Mouse (Mus musculus) lung, adult 18-20 months (tissue): ENCODE data around the gene Cdc42se1.

Source experiments
- DNase-seq, 2 experiments: peaks; one replicate each; pipeline ENCODE4 v3.0.0; 2022; ENCODE audit warnings: mixed read lengths in 2 of 2

Gene Cdc42se1

GRCm38 (mm10) chr3:95256931-95257330 lies 28.4 kb downstream of the Cdc42se1 start:
- DNase-seq, result no peak

- no peak for DNase-seq
These were observed 33.4 kb downstream of the Cdc42se1 start for GRCm38 (mm10) chr3:95261975-95262374.

GRCm38 (mm10) chr3:95263089-95263739 lies 34.7 kb downstream of the Cdc42se1 start:
- DNase-seq, result peak; percentile 72 to 83

- DNase-seq, result no peak
These were observed 36.2 kb downstream of the Cdc42se1 start for GRCm38 (mm10) chr3:95264724-95265123.

- DNase-seq, result no peak
These were observed 37.5 kb downstream of the Cdc42se1 start for GRCm38 (mm10) chr3:95266052-95266451.

- peak; percentile 14 to 45 for DNase-seq
These were observed 39.3 kb downstream of the Cdc42se1 start for GRCm38 (mm10) chr3:95267855-95268254.

GRCm38 (mm10) chr3:95269789-95270188 lies 41.3 kb downstream of the Cdc42se1 start:
- DNase-seq, result no peak

GRCm38 (mm10) chr3:95270766-95271364 lies 42.3 kb downstream of the Cdc42se1 start:
- no peak for DNase-seq

GRCm38 (mm10) chr3:95273471-95273870 lies 44.9 kb downstream of the Cdc42se1 start:
- no peak for DNase-seq

- no peak for DNase-seq
These were observed 45.9 kb downstream of the Cdc42se1 start for GRCm38 (mm10) chr3:95274453-95274852.

GRCm38 (mm10) chr3:95275161-95275560 lies 46.6 kb downstream of the Cdc42se1 start:
- DNase-seq, result no peak

GRCm38 (mm10) chr3:95276428-95276934 lies 47.9 kb downstream of the Cdc42se1 start:
- no peak for DNase-seq

- no peak for DNase-seq
These were observed 48.6 kb downstream of the Cdc42se1 start for GRCm38 (mm10) chr3:95277149-95277551.

- peak; percentile 35 to 47 for DNase-seq
These were observed 52.2 kb downstream of the Cdc42se1 start for GRCm38 (mm10) chr3:95280747-95281146.

GRCm38 (mm10) chr3:95281216-95282126 lies 52.9 kb downstream of the Cdc42se1 start, which contains the start of the genes Mindy1 and Prune1:
Gene Mindy1, plus strand, starts transcription at chr3:95281345.
Gene Prune1, minus strand, starts transcription at chr3:95282076.
- peak; percentile 99 for DNase-seq

GRCm38 (mm10) chr3:95282381-95282864 lies 53.9 kb downstream of the Cdc42se1 start:
- peak; percentile 80 to 88 for DNase-seq

GRCm38 (mm10) chr3:95282865-95283588 lies 54.5 kb downstream of the Cdc42se1 start:
- peak; percentile 88 to 92 for DNase-seq

GRCm38 (mm10) chr3:95283589-95283941 lies 55.0 kb downstream of the Cdc42se1 start:
- no peak for DNase-seq

GRCm38 (mm10) chr3:95284062-95284461 lies 55.5 kb downstream of the Cdc42se1 start:
- DNase-seq, result no peak

GRCm38 (mm10) chr3:95284501-95285281 lies 56.2 kb downstream of the Cdc42se1 start:
- no peak for DNase-seq

GRCm38 (mm10) chr3:95285390-95285789 lies 56.9 kb downstream of the Cdc42se1 start:
- DNase-seq, result no peak
